In the genomic region with DNA sequence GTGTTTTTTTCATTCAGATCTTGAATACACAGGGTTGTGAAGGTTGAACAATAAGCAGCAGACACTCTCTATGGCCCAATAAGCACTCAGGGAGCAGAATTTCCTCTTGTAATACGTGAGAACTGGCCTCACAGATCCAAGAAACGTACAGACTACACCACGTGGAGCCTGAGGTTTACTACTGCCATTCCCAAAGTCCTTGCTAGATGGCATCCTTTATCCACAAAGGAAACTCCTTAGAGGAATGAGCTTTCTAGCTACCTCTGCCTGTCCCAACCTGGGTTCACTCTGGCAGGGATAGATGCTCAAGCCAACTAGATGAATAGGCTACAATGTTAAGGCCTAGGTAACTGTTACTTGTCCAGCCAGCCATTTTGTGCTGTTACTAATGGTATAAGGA, we compare ENCODE assay signal across 9 mouse cellular contexts. TPM values are rescaled to one million over a fixed set of nuclear protein-coding genes. Genes with fewer than 3 reads are reported as not detected.
A peak's percentile ranks its signal among the peaks of the same experiment; 100 is the strongest.
DNase-seq lines count a peak whose midpoint lies in the region; TF ChIP-seq lines count a peak whose summit lies in the region.
"Had no signal": no experiment of that assay in that cellular context is flagged by ENCODE, and none has a peak within 500 bp of the region (broad histone marks: within the 10 kb centered on the region; RNA-seq: fewer than 3 reads in every experiment).

No protein-coding gene starts in this region.

- no peak overlapping the region for H3K4me3 ChIP-seq in gastrocnemius, adult 2 months
- H3K4me3 ChIP-seq: neural tube, embryonic 12.5 days had no signal

- no peak for DNase-seq in gastrocnemius, adult 2 months
- no peak for DNase-seq in gastrocnemius, adult 18-20 months (ENCODE audit: low spot score)
- DNase-seq in A20 (ENCODE audit: low read depth, low spot score): peak; percentile 35
- DNase-seq in adrenal gland, postnatal 36 days: peak; percentile 12 to 52
- peak; percentile 31 for DNase-seq in kidney, adult 18-20 months
- peak; percentile 67 for DNase-seq in lung, postnatal 10 days
- DNase-seq in thymus, postnatal 10 days (ENCODE audit: low spot score in 2 of 2): no peak
- DNase-seq in gastrocnemius, postnatal 25 days: no peak

- intact Hi-C loops in gastrocnemius, adult 2 months (cut with DNase I): no loop called here

- peak; percentile 67 for TF ChIP-seq CTCF in gastrocnemius, adult 2 months (IDR thresholded peaks at IDR 0.05)

- no peak overlapping the region for H3K27ac ChIP-seq in gastrocnemius, adult 2 months
- H3K27ac ChIP-seq: neural tube, embryonic 12.5 days had no signal

RNA-seq across cellular contexts. Expression of gene Grk5, which starts 6.4 kb away (rescaled TPM):
- 1 to 10 TPM; 3.9 to 5.4 TPM for total RNA-seq in gastrocnemius, adult 2 months (2021)
- total RNA-seq in gastrocnemius, adult 18-20 months (2021): 1 to 10 TPM; 2.0 to 5.9 TPM
- 10 to 100 TPM; 18.8 to 39.9 TPM for total RNA-seq in adrenal gland, postnatal 36 days (2021)
- total RNA-seq in gastrocnemius, postnatal 25 days (2021): 1 to 10 TPM; 4.6 to 5.5 TPM

RNA-seq across cellular contexts. Expression of gene Prdx3, which starts 8.8 kb away (rescaled TPM):
- 100 to 1,000 TPM; 207 to 240 TPM for total RNA-seq in gastrocnemius, adult 2 months (2021)
- 100 to 1,000 TPM; 218 to 227 TPM for total RNA-seq in gastrocnemius, adult 18-20 months (2021)
- total RNA-seq in adrenal gland, postnatal 36 days (2021): 100 to 1,000 TPM; 854 to 863 TPM
- total RNA-seq in gastrocnemius, postnatal 25 days (2021): 100 to 1,000 TPM; 203 to 204 TPM

RNA-seq across cellular contexts. Expression of gene Sfxn4, which starts 21.9 kb away (rescaled TPM):
- total RNA-seq in gastrocnemius, adult 2 months (2021): 1 to 10 TPM; 1.6 to 4.2 TPM
- 1 to 10 TPM; 2.0 to 2.8 TPM for total RNA-seq in gastrocnemius, adult 18-20 months (2021)
- total RNA-seq in adrenal gland, postnatal 36 days (2021): 1 to 10 TPM; 5.2 to 5.4 TPM
- total RNA-seq in gastrocnemius, postnatal 25 days (2021): 1 to 10 TPM; 1.6 to 1.8 TPM

Comparison
In these comparisons a context has a peak if more than half of its experiments do, and no peak if none do; other contexts are left out.
1. DNase-seq: peak in A20 (single experiment), adrenal gland, postnatal 36 days (2 of 2), kidney, adult 18-20 months (single experiment) and lung, postnatal 10 days (single experiment); none in gastrocnemius, adult 2 months (single experiment), gastrocnemius, adult 18-20 months (single experiment), thymus, postnatal 10 days (0 of 2) and gastrocnemius, postnatal 25 days (single experiment).